Mouse (Mus musculus) lung, adult 18-20 months (tissue): ENCODE measurements around the gene Tpd52l2.
A peak's percentile ranks its signal among the peaks of the same experiment; 100 is the strongest.

Source experiments
- DNase-seq, 2 experiments: peaks; one replicate each; pipeline ENCODE4 v3.0.0; 2022; ENCODE audit warnings: mixed read lengths in 2 of 2

The Tpd52l2 gene

GRCm38 (mm10) chr2:181496831-181497547 is at the start of gene Tpd52l2:
Tpd52l2 (plus strand) TSS chr2:181497142.
- peak; percentile 94 to 95 for DNase-seq

DNA sequence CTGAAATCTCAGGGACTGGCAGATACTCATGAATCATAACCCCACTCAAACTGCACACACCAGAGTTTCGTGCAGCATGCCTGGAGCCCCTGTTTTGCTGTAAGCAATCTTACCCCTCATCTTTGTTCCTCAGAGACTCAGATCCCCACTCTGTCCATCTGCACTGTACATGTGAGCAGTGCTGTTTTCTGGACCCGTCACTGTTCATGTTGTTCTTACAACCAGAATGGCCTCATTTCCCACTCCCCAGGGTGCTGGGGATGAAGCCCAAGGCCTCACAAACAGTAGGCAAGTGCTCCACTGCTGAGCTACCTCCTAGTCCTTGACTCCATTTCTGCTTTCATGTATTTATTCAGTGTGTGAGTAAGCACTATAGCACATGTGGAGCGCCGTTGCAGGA is 44.8 kb upstream of the Tpd52l2 start:
- DNase-seq, result no peak

DNA sequence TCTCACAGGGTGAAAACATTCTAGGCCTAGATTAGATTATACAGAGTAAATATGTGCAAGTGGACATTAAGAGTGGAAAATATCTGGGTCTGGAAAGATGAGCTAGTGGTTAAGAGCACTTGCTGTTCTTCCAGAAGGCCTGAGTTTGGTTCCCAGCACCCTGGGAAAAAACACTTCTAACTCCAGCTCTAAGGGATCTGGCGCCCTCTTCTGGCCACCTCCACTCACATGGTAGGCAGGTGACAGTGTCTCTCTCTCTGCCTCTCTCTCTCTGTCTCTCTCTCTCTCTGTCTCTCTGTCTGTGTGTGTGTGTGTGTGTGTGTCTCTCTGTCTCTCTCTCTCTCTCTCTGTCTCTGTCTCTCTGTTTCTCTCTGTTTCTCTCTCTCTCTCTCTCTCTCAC is 43.7 kb upstream of the Tpd52l2 start:
- DNase-seq, result no peak

DNA sequence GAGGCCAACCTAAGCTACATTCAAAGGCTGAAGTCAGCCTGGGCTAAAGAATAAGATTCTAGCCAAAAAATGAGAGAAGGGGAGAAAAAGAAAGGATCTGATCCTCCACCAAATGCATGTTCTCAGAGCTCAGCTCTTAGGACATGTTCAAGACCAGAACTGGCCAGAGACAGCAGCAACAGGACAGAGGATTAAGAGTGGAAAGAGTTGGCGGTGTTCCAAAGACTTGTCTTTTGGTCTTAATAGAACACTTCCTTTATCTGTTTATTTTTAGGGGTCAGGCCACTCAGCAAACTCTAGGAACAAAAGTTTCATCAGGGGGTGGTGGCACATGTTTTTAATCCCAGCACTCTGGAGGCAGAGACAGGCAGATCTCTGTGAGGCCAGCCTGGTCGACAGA is 41.0 kb upstream of the Tpd52l2 start:
- peak in 1 of 2 experiments; percentile 39 for DNase-seq

DNA sequence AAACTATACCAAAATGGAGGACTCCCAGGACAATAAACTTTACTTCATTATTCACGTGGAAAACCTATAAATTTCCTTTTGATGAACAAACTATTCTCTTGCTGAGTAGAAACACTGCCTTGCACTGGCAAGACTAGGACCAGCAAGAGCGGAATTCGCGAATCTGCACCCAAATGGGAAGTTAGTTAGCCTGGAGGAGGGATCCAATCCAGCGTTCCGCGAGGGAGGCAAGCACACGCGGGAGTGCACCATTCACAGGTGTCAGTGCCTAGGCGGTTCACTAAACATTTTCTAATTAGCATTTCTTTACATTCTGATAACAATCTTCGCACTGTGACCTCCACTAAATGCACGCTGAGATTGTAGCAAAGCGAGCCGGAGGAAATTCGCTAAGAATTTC is 39.1 kb upstream of the Tpd52l2 start:
- DNase-seq, result no peak

- DNase-seq, result peak; percentile 35 to 54
Measured at GRCm38 (mm10) chr2:181458411-181459152, 38.4 kb upstream of the Tpd52l2 start.

GRCm38 (mm10) chr2:181459153-181459672 is 37.7 kb upstream of the Tpd52l2 start, which contains the start of gene Zbtb46:
Zbtb46 (minus strand) TSS chr2:181459426.
- DNase-seq, result peak; percentile 83 to 87

- DNase-seq, result peak; percentile 81 to 83
Measured at GRCm38 (mm10) chr2:181459673-181460621, 37.0 kb upstream of the Tpd52l2 start.

GRCm38 (mm10) chr2:181461536-181462100 is 35.3 kb upstream of the Tpd52l2 start:
- DNase-seq, result no peak

- no peak for DNase-seq
Measured at GRCm38 (mm10) chr2:181462604-181463003, 34.3 kb upstream of the Tpd52l2 start.

- peak; percentile 78 to 83 for DNase-seq
Measured at GRCm38 (mm10) chr2:181463008-181463738, 33.8 kb upstream of the Tpd52l2 start.

DNA sequence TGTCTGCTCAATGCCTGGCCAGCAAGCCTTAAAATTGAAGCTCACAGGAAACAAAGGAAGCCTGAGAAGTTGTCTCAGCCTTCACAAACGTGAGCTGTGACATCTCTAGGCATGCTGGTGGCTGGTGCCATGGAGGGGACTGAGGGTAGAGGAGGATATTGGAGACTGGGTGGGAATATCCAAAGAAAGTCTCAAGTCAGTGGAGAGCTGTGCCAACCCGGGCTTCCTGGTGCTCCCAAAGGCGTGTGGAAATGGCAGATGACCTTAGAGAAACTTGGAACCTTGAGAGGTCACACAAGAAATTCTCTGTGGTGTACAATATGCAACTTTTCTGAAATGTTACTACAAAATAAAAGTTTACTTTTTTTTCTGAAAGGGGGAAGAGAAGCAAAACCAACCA is 31.5 kb upstream of the Tpd52l2 start:
- no peak for DNase-seq

GRCm38 (mm10) chr2:181470285-181470684 is 26.7 kb upstream of the Tpd52l2 start:
- peak; percentile 48 to 63 for DNase-seq

- DNase-seq, result peak; percentile 68 to 76
Measured at GRCm38 (mm10) chr2:181471246-181471645, 25.7 kb upstream of the Tpd52l2 start.

DNA sequence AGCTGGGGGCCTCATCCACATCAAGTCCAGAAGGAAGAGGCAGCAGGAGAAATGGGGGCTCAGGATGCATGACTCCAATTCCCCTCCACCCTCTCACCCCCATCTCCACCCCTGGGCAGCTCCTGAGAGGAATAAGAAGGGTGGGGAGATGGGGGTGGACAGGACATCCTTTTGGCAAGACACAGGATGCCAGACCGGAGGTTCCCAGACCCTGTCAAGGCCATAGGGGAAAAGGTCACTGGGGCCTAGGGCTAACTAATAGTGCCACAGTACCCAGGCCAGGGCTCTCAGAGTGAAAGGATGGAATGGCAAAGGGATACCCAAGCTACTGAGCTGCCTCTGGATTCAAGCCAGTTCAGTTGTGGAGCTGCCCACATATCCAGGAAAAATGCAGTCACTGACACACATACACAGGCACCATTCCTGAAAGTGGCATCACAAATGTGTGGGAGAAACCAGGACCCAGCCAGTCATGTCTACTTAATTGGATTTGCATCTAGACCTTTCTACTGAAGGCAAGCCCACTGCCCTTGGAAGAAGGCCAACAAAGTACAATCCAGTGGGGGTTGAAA is 24.6 kb upstream of the Tpd52l2 start:
- DNase-seq, result peak; percentile 34 to 50

DNA sequence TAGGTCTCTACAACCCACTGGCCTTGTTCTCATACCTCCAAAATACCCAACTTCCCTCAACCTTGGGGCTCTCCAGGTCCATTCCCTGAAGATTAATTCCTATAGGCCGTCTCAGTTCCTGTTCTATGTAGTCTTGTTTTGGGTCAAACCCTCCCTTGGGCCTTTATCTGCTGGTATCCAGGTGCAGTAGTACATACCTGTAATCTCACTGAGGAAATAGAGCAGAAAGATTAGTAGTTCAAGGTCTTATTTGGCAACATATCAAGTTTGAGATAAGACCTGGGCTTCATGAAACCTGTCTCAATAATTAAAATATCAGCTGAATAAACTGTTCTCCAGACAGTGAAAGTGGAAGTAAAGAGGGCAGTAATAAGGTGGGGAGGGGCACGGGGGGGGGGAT is 13.8 kb upstream of the Tpd52l2 start:
- no peak for DNase-seq

- peak; percentile 70 to 72 for DNase-seq
Measured at GRCm38 (mm10) chr2:181483562-181484318, 13.2 kb upstream of the Tpd52l2 start.

DNA sequence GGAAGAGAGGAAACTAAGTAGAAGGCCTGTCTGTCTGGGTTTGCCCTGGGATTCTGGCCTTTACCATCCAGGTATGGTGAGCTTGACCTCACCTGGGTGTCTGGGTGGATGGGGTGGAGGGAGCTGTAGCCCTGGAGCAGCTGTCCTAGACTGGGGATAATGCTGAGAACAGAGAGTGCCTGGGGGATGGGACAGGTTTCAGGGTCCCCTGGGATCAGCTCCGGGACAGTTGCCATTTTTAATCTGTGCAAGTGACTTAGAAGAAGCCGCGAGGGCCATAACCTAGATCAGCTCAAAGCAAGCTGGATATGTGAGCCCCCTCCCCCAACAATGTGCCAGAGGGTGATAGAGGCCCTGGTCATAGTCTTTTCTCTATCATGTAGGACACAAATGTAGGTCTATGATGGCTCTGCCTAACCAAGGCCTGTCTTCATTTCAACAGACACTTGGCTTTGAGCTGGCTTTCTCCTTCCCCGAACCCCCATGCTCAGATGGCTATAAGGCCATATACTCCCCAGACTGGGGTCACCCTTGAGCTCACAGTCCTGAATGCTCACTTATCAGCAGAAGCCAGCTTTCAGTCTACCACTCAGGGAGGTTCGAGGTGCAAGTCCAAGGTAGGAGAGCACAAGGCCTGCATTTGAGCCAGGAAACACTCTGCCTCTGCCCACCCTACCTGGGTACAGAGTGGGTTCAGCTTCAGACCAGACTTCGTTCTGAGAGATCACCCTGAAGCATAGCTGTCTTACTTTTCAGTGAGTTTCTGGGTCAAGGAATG is 12.3 kb upstream of the Tpd52l2 start:
- no peak for DNase-seq

- DNase-seq, result no peak
Measured at GRCm38 (mm10) chr2:181485741-181486140, 11.2 kb upstream of the Tpd52l2 start.
